Mouse (Mus musculus): ENCODE data around the gene Gm11034. TPM values are rescaled to one million over a fixed set of nuclear protein-coding genes. Genes with fewer than 3 reads are reported as not detected.

Gm11034 gene
- polyA plus RNA-seq, 1 experiment, result not detected

- TF ChIP-seq POLR2A (IDR thresholded peaks at IDR 0.05; ENCODE audit: low read depth, low read length) (no peak), CTCF (IDR thresholded peaks at IDR 0.05; ENCODE audit: extremely low read depth, insufficient read length, insufficient replicate concordance, low read depth, low read length) (no peak)
- WGBS, result 87% methylated on average over 5 of the region's 5 CpGs
- no peaks in the 10 kb centered on the region for H3K27me3 ChIP-seq (ENCODE audit: control insufficient read depth, insufficient read depth, low read length)
- H3K27ac ChIP-seq (ENCODE audit: insufficient read depth, low read depth, low read length), result no peak overlapping the region
- H3K4me1 ChIP-seq (ENCODE audit: control insufficient read depth, insufficient read depth, insufficient read length, low read length), result no peaks in the 10 kb centered on the region
- no peak overlapping the region for H3K4me3 ChIP-seq (ENCODE audit: low read depth, low read length)
- peaks cover 18% of the 10 kb centered on the region for H3K36me3 ChIP-seq (ENCODE audit: control insufficient read depth, insufficient read depth, low read length)
These were observed 9.2 kb upstream of the Gm11034 start for GRCm38 (mm10) chr8:72222656-72223055.

- Histone ChIP-seq H3K4me1 (ENCODE audit: control insufficient read depth, insufficient read depth, insufficient read length, low read length) (no peaks in the 10 kb centered on the region), H3K27ac (ENCODE audit: insufficient read depth, low read depth, low read length) (no peak overlapping the region), H3K36me3 (ENCODE audit: control insufficient read depth, insufficient read depth, low read length) (peaks cover 18% of the 10 kb centered on the region), H3K27me3 (ENCODE audit: control insufficient read depth, insufficient read depth, low read length) (no peaks in the 10 kb centered on the region), H3K4me3 (ENCODE audit: low read depth, low read length) (no peak overlapping the region)
- 77% methylated on average over 4 of the region's 4 CpGs for WGBS
- TF ChIP-seq CTCF (IDR thresholded peaks at IDR 0.05; ENCODE audit: extremely low read depth, insufficient read length, insufficient replicate concordance, low read depth, low read length) (peak; percentile 33; the same call in 1 of the 2 replicates), POLR2A (IDR thresholded peaks at IDR 0.05; ENCODE audit: low read depth, low read length) (no peak)
These were observed 7.3 kb upstream of the Gm11034 start for GRCm38 (mm10) chr8:72220758-72221157.

- H3K36me3 ChIP-seq (ENCODE audit: control insufficient read depth, insufficient read depth, low read length), result peaks cover 18% of the 10 kb centered on the region
- no peaks in the 10 kb centered on the region for H3K4me1 ChIP-seq (ENCODE audit: control insufficient read depth, insufficient read depth, insufficient read length, low read length)
- H3K27me3 ChIP-seq (ENCODE audit: control insufficient read depth, insufficient read depth, low read length), result no peaks in the 10 kb centered on the region
- peak within 1 kb of the TSS; percentile 90 for H3K4me3 ChIP-seq (ENCODE audit: low read depth, low read length)
- 11% methylated on average over 39 of the region's 39 CpGs for WGBS
- TF ChIP-seq POLR2A (IDR thresholded peaks at IDR 0.05; ENCODE audit: low read depth, low read length) (no peak; the same call in 1 of the 2 replicates), CTCF (IDR thresholded peaks at IDR 0.05; ENCODE audit: extremely low read depth, insufficient read length, insufficient replicate concordance, low read depth, low read length) (no peak)
- H3K27ac ChIP-seq (ENCODE audit: insufficient read depth, low read depth, low read length), result peak within 1 kb of the TSS; percentile 34
These were observed 6.3 kb upstream of the Gm11034 start, which contains the start of gene Fam32a for GRCm38 (mm10) chr8:72219541-72220363. Gene Fam32a, plus strand, starts transcription at chr8:72219730.

- 62% methylated on average over 10 of the region's 10 CpGs for WGBS
- Histone ChIP-seq H3K27ac (ENCODE audit: insufficient read depth, low read depth, low read length) (no peak overlapping the region), H3K4me3 (ENCODE audit: low read depth, low read length) (no peak overlapping the region), H3K4me1 (ENCODE audit: control insufficient read depth, insufficient read depth, insufficient read length, low read length) (no peaks in the 10 kb centered on the region), H3K36me3 (ENCODE audit: control insufficient read depth, insufficient read depth, low read length) (peaks cover 17% of the 10 kb centered on the region), H3K27me3 (ENCODE audit: control insufficient read depth, insufficient read depth, low read length) (no peaks in the 10 kb centered on the region)
- TF ChIP-seq POLR2A (IDR thresholded peaks at IDR 0.05; ENCODE audit: low read depth, low read length) (no peak), CTCF (IDR thresholded peaks at IDR 0.05; ENCODE audit: extremely low read depth, insufficient read length, insufficient replicate concordance, low read depth, low read length) (no peak)
These were observed 5.5 kb upstream of the Gm11034 start for GRCm38 (mm10) chr8:72218781-72219540.

GRCm38 (mm10) chr8:72215871-72216270 lies 2.4 kb upstream of the Gm11034 start:
- TF ChIP-seq CTCF (IDR thresholded peaks at IDR 0.05; ENCODE audit: extremely low read depth, insufficient read length, insufficient replicate concordance, low read depth, low read length) (no peak), POLR2A (IDR thresholded peaks at IDR 0.05; ENCODE audit: low read depth, low read length) (no peak)
- H3K4me1 ChIP-seq (ENCODE audit: control insufficient read depth, insufficient read depth, insufficient read length, low read length), result 0 out of 2 replicates have a peak, but pooled peaks cover 2% of the 10 kb centered on the region
- H3K27ac ChIP-seq (ENCODE audit: insufficient read depth, low read depth, low read length), result peak overlapping the region; percentile 69
- WGBS, result 26% methylated on average over 1 of the region's 1 CpGs
- no peaks in the 10 kb centered on the region for H3K36me3 ChIP-seq (ENCODE audit: control insufficient read depth, insufficient read depth, low read length)
- H3K27me3 ChIP-seq (ENCODE audit: control insufficient read depth, insufficient read depth, low read length), result no peaks in the 10 kb centered on the region
- H3K4me3 ChIP-seq (ENCODE audit: low read depth, low read length), result no peak overlapping the region

- Histone ChIP-seq H3K27ac (ENCODE audit: insufficient read depth, low read depth, low read length) (peak overlapping the region; percentile 2; the same call in 1 of the 2 replicates), H3K36me3 (ENCODE audit: control insufficient read depth, insufficient read depth, low read length) (no peaks in the 10 kb centered on the region), H3K4me3 (ENCODE audit: low read depth, low read length) (no peak overlapping the region), H3K4me1 (ENCODE audit: control insufficient read depth, insufficient read depth, insufficient read length, low read length) (peaks cover 9% of the 10 kb centered on the region; the same call in 1 of the 2 replicates), H3K27me3 (ENCODE audit: control insufficient read depth, insufficient read depth, low read length) (no peaks in the 10 kb centered on the region)
- 28% methylated on average over 2 of the region's 2 CpGs for WGBS
- TF ChIP-seq CTCF (IDR thresholded peaks at IDR 0.05; ENCODE audit: extremely low read depth, insufficient read length, insufficient replicate concordance, low read depth, low read length), result peak; percentile 77; the same call in 1 of the 2 replicates
- TF ChIP-seq POLR2A (IDR thresholded peaks at IDR 0.05; ENCODE audit: low read depth, low read length), result no peak
These were observed 1.6 kb upstream of the Gm11034 start for GRCm38 (mm10) chr8:72215060-72215459.

- Histone ChIP-seq H3K27me3 (ENCODE audit: control insufficient read depth, insufficient read depth, low read length) (no peaks in the 10 kb centered on the region), H3K4me3 (ENCODE audit: low read depth, low read length) (no peak within 1 kb of the TSS), H3K36me3 (ENCODE audit: control insufficient read depth, insufficient read depth, low read length) (no peaks in the 10 kb centered on the region), H3K4me1 (ENCODE audit: control insufficient read depth, insufficient read depth, insufficient read length, low read length) (peaks cover 10% of the 10 kb centered on the region; the same call in 1 of the 2 replicates), H3K27ac (ENCODE audit: insufficient read depth, low read depth, low read length) (no peak within 1 kb of the TSS)
- TF ChIP-seq CTCF (IDR thresholded peaks at IDR 0.05; ENCODE audit: extremely low read depth, insufficient read length, insufficient replicate concordance, low read depth, low read length) (no peak), POLR2A (IDR thresholded peaks at IDR 0.05; ENCODE audit: low read depth, low read length) (no peak)
- 32% methylated on average over 4 of the region's 4 CpGs for WGBS
These were observed 685 bp downstream of the Gm11034 start, which contains the start of gene Cib3 for GRCm38 (mm10) chr8:72212751-72213150. Gene Cib3, minus strand, starts transcription at chr8:72212837.
